Mouse (Mus musculus): ENCODE data around the gene Atf6. TPM values are rescaled to one million over a fixed set of nuclear protein-coding genes. Genes with fewer than 3 reads are reported as not detected.

Gene Atf6
- polyA plus RNA-seq, 1 experiment from 2014 or later: 8.3 TPM

- H3K4me3 ChIP-seq (replicated peaks): no peak overlapping the region
- WGBS: 76% methylated on average over 2 of the region's 2 CpGs
Measured at GRCm38 (mm10) chr1:170858872-170859271, 8.7 kb downstream of the Atf6 start.

GRCm38 (mm10) chr1:170857369-170857768 is 10.2 kb downstream of the Atf6 start:
- no peaks in the 10 kb centered on the region for H3K27me3 ChIP-seq
- no peaks in the 10 kb centered on the region for H3K9me3 ChIP-seq
- peaks cover 8% of the 10 kb centered on the region; the same call in 1 of the 2 replicates for H3K36me3 ChIP-seq
- no peak overlapping the region for H3K27ac ChIP-seq
- H3K4me1 ChIP-seq (replicated peaks): no peaks in the 10 kb centered on the region
- H3K4me2 ChIP-seq (replicated peaks): no peak overlapping the region
- WGBS: 85% methylated on average over 2 of the region's 2 CpGs
- ATAC-seq: no peak
- H3K9ac ChIP-seq (replicated peaks): no peak overlapping the region
- no peak overlapping the region for H3K4me3 ChIP-seq (replicated peaks)

More at GRCm38 (mm10) chr1:170858872-170859271, 8.7 kb downstream of the Atf6 start:
- H3K4me1 ChIP-seq (replicated peaks): no peaks in the 10 kb centered on the region
- H3K4me2 ChIP-seq (replicated peaks): no peak overlapping the region
- H3K27ac ChIP-seq: no peak overlapping the region
- H3K27me3 ChIP-seq: no peaks in the 10 kb centered on the region
- H3K9ac ChIP-seq (replicated peaks): no peak overlapping the region
- no peaks in the 10 kb centered on the region for H3K9me3 ChIP-seq
- ATAC-seq: no peak
- H3K36me3 ChIP-seq: no peaks in the 10 kb centered on the region

GRCm38 (mm10) chr1:170855056-170855760 is 12.4 kb downstream of the Atf6 start:
- H3K36me3 ChIP-seq: peaks cover 15% of the 10 kb centered on the region
- H3K4me2 ChIP-seq (replicated peaks): no peak overlapping the region
- no peaks in the 10 kb centered on the region for H3K27me3 ChIP-seq
- no peak overlapping the region for H3K4me3 ChIP-seq (replicated peaks)
- 89% methylated on average over 13 of the region's 13 CpGs for WGBS
- H3K9ac ChIP-seq (replicated peaks): no peak overlapping the region
- no peaks in the 10 kb centered on the region for H3K9me3 ChIP-seq
- H3K27ac ChIP-seq: no peak overlapping the region
- no peak for ATAC-seq
- no peaks in the 10 kb centered on the region for H3K4me1 ChIP-seq (replicated peaks)

- Histone ChIP-seq H3K36me3 (peaks cover 23% of the 10 kb centered on the region), H3K4me1 (replicated peaks) (no peaks in the 10 kb centered on the region), H3K4me3 (replicated peaks) (no peak overlapping the region), H3K9ac (replicated peaks) (no peak overlapping the region), H3K9me3 (no peaks in the 10 kb centered on the region), H3K27ac (no peak overlapping the region), H3K4me2 (replicated peaks) (no peak overlapping the region), H3K27me3 (no peaks in the 10 kb centered on the region)
- WGBS: 97% methylated on average over 3 of the region's 3 CpGs
- ATAC-seq: no peak
Measured at GRCm38 (mm10) chr1:170853604-170854003, 14.0 kb downstream of the Atf6 start.

- 93% methylated on average over 23 of the region's 23 CpGs for WGBS
- no peak for ATAC-seq
Measured at GRCm38 (mm10) chr1:170850637-170851624, 16.6 kb downstream of the Atf6 start.

GRCm38 (mm10) chr1:170850007-170850406 is 17.6 kb downstream of the Atf6 start:
- no peak overlapping the region for H3K4me2 ChIP-seq (replicated peaks)
- ATAC-seq: no peak
- peaks cover 33% of the 10 kb centered on the region for H3K36me3 ChIP-seq
- 87% methylated on average over 2 of the region's 2 CpGs for WGBS
- H3K4me3 ChIP-seq (replicated peaks): no peak overlapping the region
- no peaks in the 10 kb centered on the region for H3K9me3 ChIP-seq
- H3K4me1 ChIP-seq (replicated peaks): no peaks in the 10 kb centered on the region
- H3K27ac ChIP-seq: no peak overlapping the region
- H3K27me3 ChIP-seq: no peaks in the 10 kb centered on the region
- no peak overlapping the region for H3K9ac ChIP-seq (replicated peaks)

More at GRCm38 (mm10) chr1:170850637-170851624, 16.6 kb downstream of the Atf6 start:
- Histone ChIP-seq H3K4me2 (replicated peaks) (no peak overlapping the region), H3K36me3 (peaks cover 28% of the 10 kb centered on the region), H3K27me3 (no peaks in the 10 kb centered on the region), H3K27ac (no peak overlapping the region), H3K9ac (replicated peaks) (no peak overlapping the region), H3K9me3 (no peaks in the 10 kb centered on the region), H3K4me1 (replicated peaks) (no peaks in the 10 kb centered on the region), H3K4me3 (replicated peaks) (no peak overlapping the region)

GRCm38 (mm10) chr1:170845448-170846307 is 21.9 kb downstream of the Atf6 start:
- Histone ChIP-seq H3K9ac (replicated peaks) (no peak overlapping the region), H3K36me3 (peaks cover 25% of the 10 kb centered on the region), H3K9me3 (no peaks in the 10 kb centered on the region), H3K4me1 (replicated peaks) (no peaks in the 10 kb centered on the region), H3K27me3 (no peaks in the 10 kb centered on the region), H3K4me2 (replicated peaks) (no peak overlapping the region), H3K27ac (no peak overlapping the region), H3K4me3 (replicated peaks) (no peak overlapping the region)
- WGBS: 55% methylated on average over 10 of the region's 10 CpGs
- ATAC-seq: no peak

- Histone ChIP-seq H3K4me3 (replicated peaks) (no peak overlapping the region), H3K9me3 (no peaks in the 10 kb centered on the region), H3K27ac (no peak overlapping the region), H3K4me2 (replicated peaks) (no peak overlapping the region), H3K36me3 (peaks cover 17% of the 10 kb centered on the region; the same call in 1 of the 2 replicates), H3K27me3 (no peaks in the 10 kb centered on the region), H3K9ac (replicated peaks) (no peak overlapping the region), H3K4me1 (replicated peaks) (no peaks in the 10 kb centered on the region)
- WGBS: 54% methylated on average over 8 of the region's 8 CpGs
- ATAC-seq: no peak
Measured at GRCm38 (mm10) chr1:170844380-170844779, 23.2 kb downstream of the Atf6 start.

- Histone ChIP-seq H3K4me3 (replicated peaks) (no peak overlapping the region), H3K36me3 (0 out of 2 replicates have a peak, but pooled peaks cover 6% of the 10 kb centered on the region), H3K27me3 (no peaks in the 10 kb centered on the region), H3K9ac (replicated peaks) (no peak overlapping the region), H3K4me2 (replicated peaks) (no peak overlapping the region), H3K27ac (no peak overlapping the region), H3K4me1 (replicated peaks) (no peaks in the 10 kb centered on the region), H3K9me3 (no peaks in the 10 kb centered on the region)
- ATAC-seq: no peak
Measured at GRCm38 (mm10) chr1:170839685-170840084, 27.9 kb downstream of the Atf6 start.

- no peak overlapping the region for H3K4me2 ChIP-seq (replicated peaks)
- no peak overlapping the region for H3K4me3 ChIP-seq (replicated peaks)
- no peak overlapping the region for H3K9ac ChIP-seq (replicated peaks)
- H3K36me3 ChIP-seq: peaks cover 20% of the 10 kb centered on the region
- WGBS: 73% methylated on average over 9 of the region's 9 CpGs
- ATAC-seq: no peak
- H3K27me3 ChIP-seq: no peaks in the 10 kb centered on the region
- H3K9me3 ChIP-seq: no peaks in the 10 kb centered on the region
- H3K27ac ChIP-seq: no peak overlapping the region
- no peaks in the 10 kb centered on the region for H3K4me1 ChIP-seq (replicated peaks)
Measured at GRCm38 (mm10) chr1:170834756-170835155, 32.8 kb downstream of the Atf6 start.

GRCm38 (mm10) chr1:170829781-170830180 is 37.8 kb downstream of the Atf6 start:
- Histone ChIP-seq H3K4me2 (replicated peaks) (no peak overlapping the region), H3K36me3 (peaks cover 15% of the 10 kb centered on the region), H3K9ac (replicated peaks) (no peak overlapping the region), H3K27me3 (no peaks in the 10 kb centered on the region), H3K27ac (no peak overlapping the region), H3K4me1 (replicated peaks) (no peaks in the 10 kb centered on the region), H3K9me3 (no peaks in the 10 kb centered on the region), H3K4me3 (replicated peaks) (no peak overlapping the region)
- WGBS: 94% methylated on average over 1 of the region's 1 CpGs
- ATAC-seq: no peak
